11 mouse cellular contexts compared by ENCODE assay signal in the genomic region with DNA sequence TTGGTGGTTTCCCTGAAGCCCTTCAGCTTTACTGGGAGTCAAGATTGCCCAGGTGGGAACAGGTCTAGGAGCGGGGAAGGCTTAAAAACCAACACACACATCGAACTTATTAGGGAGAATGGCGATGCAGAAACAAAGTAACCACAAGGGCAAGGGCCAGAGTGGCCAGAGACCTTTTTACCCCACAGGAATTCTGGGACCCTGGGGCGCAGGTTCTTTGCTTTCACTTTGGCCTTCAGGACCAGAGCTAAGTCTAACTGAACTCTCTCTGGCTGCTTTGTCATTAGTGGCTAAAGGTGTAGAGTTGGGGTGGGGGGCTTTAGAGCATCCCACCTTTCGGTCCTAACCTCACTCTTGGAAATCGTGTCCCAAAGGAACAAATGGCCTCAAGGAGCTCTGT. TPM values are rescaled to one million over a fixed set of nuclear protein-coding genes. Genes with fewer than 3 reads are reported as not detected.
A peak's percentile ranks its signal among the peaks of the same experiment; 100 is the strongest.
DNase-seq lines count a peak whose midpoint lies in the region; ATAC-seq and TF ChIP-seq lines count a peak whose summit lies in the region.
"Had no signal": no experiment of that assay in that cellular context is flagged by ENCODE, and none has a peak within 500 bp of the region (broad histone marks: within the 10 kb centered on the region; RNA-seq: fewer than 3 reads in every experiment).

No protein-coding gene starts in this region.

- peaks cover 8% of the 10 kb centered on the region; the same call in 1 of the 2 replicates for H3K9me3 ChIP-seq in megakaryocyte, embryonic 14.5 days
- no peaks in the 10 kb centered on the region for H3K9me3 ChIP-seq in limb, embryonic 14.5 days (ENCODE audit: control insufficient read depth, low read length)
- no peaks in the 10 kb centered on the region for H3K9me3 ChIP-seq in stomach, embryonic 14.5 days (ENCODE audit: control insufficient read depth, low read depth, low read length)

- no peak overlapping the region for H3K27ac ChIP-seq in limb, embryonic 14.5 days (replicated peaks; ENCODE audit: low read depth, low read length)
- H3K27ac ChIP-seq in stomach, embryonic 14.5 days (ENCODE audit: low read length): no peak overlapping the region

- no peaks in the 10 kb centered on the region for H3K36me3 ChIP-seq in megakaryocyte, embryonic 14.5 days (replicated peaks; ENCODE audit: low read length)
- no peaks in the 10 kb centered on the region for H3K36me3 ChIP-seq in limb, embryonic 14.5 days (ENCODE audit: control insufficient read depth, insufficient read depth, low read length)
- no peaks in the 10 kb centered on the region for H3K36me3 ChIP-seq in stomach, embryonic 14.5 days (ENCODE audit: control insufficient read depth, insufficient read depth, low read length)

- DNase-seq in cerebellum, postnatal 10 days: peak; percentile 48 to 68
- no peak for DNase-seq in cerebellum, postnatal 4 days (ENCODE audit: low spot score in 2 of 2)
- no peak for DNase-seq in limb, embryonic 14.5 days (ENCODE audit: low spot score)
- no peak for DNase-seq in kidney, adult 9 months
- DNase-seq in thymus, postnatal 0 days (ENCODE audit: low spot score): no peak
- DNase-seq: gastrocnemius, postnatal 25 days had no signal

- no peak overlapping the region for H3K4me2 ChIP-seq in limb, embryonic 14.5 days (replicated peaks; ENCODE audit: low read depth, low read length, severe bottlenecking)
- H3K4me2 ChIP-seq in stomach, embryonic 14.5 days (replicated peaks; ENCODE audit: low read depth, low read length): no peak overlapping the region

- peaks cover 22% of the 10 kb centered on the region for H3K4me1 ChIP-seq in megakaryocyte, embryonic 14.5 days
- H3K4me1 ChIP-seq in limb, embryonic 14.5 days (ENCODE audit: control insufficient read depth, insufficient read depth, low read length): peaks cover 2% of the 10 kb centered on the region; the same call in 1 of the 2 replicates
- H3K4me1 ChIP-seq in stomach, embryonic 14.5 days (ENCODE audit: control insufficient read depth, insufficient read depth, low read length): peaks cover 6% of the 10 kb centered on the region; the same call in 1 of the 2 replicates

- no peak overlapping the region for H3K9ac ChIP-seq in limb, embryonic 14.5 days (ENCODE audit: low read depth, low read length, severe bottlenecking)
- H3K9ac ChIP-seq in stomach, embryonic 14.5 days (replicated peaks; ENCODE audit: low read depth, low read length): no peak overlapping the region

- H3K27me3 ChIP-seq in megakaryocyte, embryonic 14.5 days (replicated peaks): peaks cover 97% of the 10 kb centered on the region
- peaks cover 93% of the 10 kb centered on the region for H3K27me3 ChIP-seq in limb, embryonic 14.5 days (ENCODE audit: control insufficient read depth, insufficient read depth, low read length)
- peaks cover 75% of the 10 kb centered on the region for H3K27me3 ChIP-seq in stomach, embryonic 14.5 days (ENCODE audit: control insufficient read depth, insufficient read depth, low read length)

- ATAC-seq in megakaryocyte, adult 5-6 weeks (ENCODE audit: poor library complexity, severe bottlenecking): no peak
- ATAC-seq in limb, embryonic 14.5 days (ENCODE audit: low FRiP score, low read depth): no peak
- no peak for ATAC-seq in stomach, embryonic 14.5 days (ENCODE audit: insufficient number of reproducible peaks, insufficient read depth, low FRiP score, low read depth)

- peak overlapping the region; percentile 89 for H3K4me3 ChIP-seq in megakaryocyte, embryonic 14.5 days (replicated peaks)
- H3K4me3 ChIP-seq in limb, embryonic 14.5 days (replicated peaks; ENCODE audit: low read length): 0 out of 2 replicates have a peak overlapping the region, but pooled peaks have one; percentile 23
- H3K4me3 ChIP-seq in stomach, embryonic 14.5 days (ENCODE audit: low read depth, low read length): peak overlapping the region; percentile 18; the same call in 1 of the 2 replicates

- WGBS in limb, embryonic 14.5 days: 4% methylated on average over 6 of the region's 6 CpGs
- 3% methylated on average over 6 of the region's 6 CpGs for WGBS in stomach, embryonic 14.5 days

- TF ChIP-seq POLR2A in limb, embryonic 14.5 days (IDR thresholded peaks at IDR 0.05; ENCODE audit: borderline replicate concordance, extremely low read depth, insufficient read depth, insufficient read length): no peak

RNA-seq across cellular contexts. Expression of gene Rhbg, which starts 38.4 kb away (rescaled TPM):
- polyA plus RNA-seq in megakaryocyte, embryonic 14.5 days (2012; ENCODE audit: insufficient read depth, low replicate concordance): not detected in 2 replicates
- not detected in 2 replicates for total RNA-seq in megakaryocyte, adult 5-6 weeks (2015)
- not detected in 2 replicates for total RNA-seq in megakaryocyte, adult 5-6 weeks (2017)
- 10.5 and 11.0 TPM in 2 replicates for polyA plus RNA-seq in limb, embryonic 14.5 days (2012; rRNA removed)
- polyA plus RNA-seq in limb, embryonic 14.5 days (2014; fragmentation: Nextera tagmentation; extraction: Ambion mirVana): 17.0 and 17.2 TPM in 2 replicates
- polyA plus RNA-seq in stomach, embryonic 14.5 days (2014; fragmentation: Nextera tagmentation; extraction: Ambion mirVana): 3.2 and 4.2 TPM in 2 replicates
- 0.58 and 0.66 TPM in 2 replicates for polyA plus RNA-seq in thymus, postnatal 0 days (2015; fragmentation: Nextera tagmentation; extraction: Ambion mirVana)
- total RNA-seq: gastrocnemius, postnatal 25 days; left cerebral cortex, postnatal 25 days; neutrophil, adult 5-6 weeks had no signal

Comparison
In these comparisons a context has a peak if more than half of its experiments do, and no peak if none do; other contexts are left out.
1. DNase-seq: peak in cerebellum, postnatal 10 days (2 of 2); none in cerebellum, postnatal 4 days (0 of 2), limb, embryonic 14.5 days (single experiment), kidney, adult 9 months (single experiment) and thymus, postnatal 0 days (single experiment).
2. H3K4me3 ChIP-seq: peak in every context shown above with its lines; median percentile 89 in megakaryocyte, embryonic 14.5 days; 23 in limb, embryonic 14.5 days; 18 in stomach, embryonic 14.5 days.